Mouse (Mus musculus): ENCODE measurements around the gene Tex10. TPM values are rescaled to one million over a fixed set of nuclear protein-coding genes. Genes with fewer than 3 reads are reported as not detected.
A peak's percentile ranks its signal among the peaks of the same experiment; 100 is the strongest.

Gene Tex10
- polyA plus RNA-seq (2015; fragmentation: Nextera tagmentation; extraction: Ambion mirVana): 41.8 and 42.8 TPM in 2 replicates

DNA sequence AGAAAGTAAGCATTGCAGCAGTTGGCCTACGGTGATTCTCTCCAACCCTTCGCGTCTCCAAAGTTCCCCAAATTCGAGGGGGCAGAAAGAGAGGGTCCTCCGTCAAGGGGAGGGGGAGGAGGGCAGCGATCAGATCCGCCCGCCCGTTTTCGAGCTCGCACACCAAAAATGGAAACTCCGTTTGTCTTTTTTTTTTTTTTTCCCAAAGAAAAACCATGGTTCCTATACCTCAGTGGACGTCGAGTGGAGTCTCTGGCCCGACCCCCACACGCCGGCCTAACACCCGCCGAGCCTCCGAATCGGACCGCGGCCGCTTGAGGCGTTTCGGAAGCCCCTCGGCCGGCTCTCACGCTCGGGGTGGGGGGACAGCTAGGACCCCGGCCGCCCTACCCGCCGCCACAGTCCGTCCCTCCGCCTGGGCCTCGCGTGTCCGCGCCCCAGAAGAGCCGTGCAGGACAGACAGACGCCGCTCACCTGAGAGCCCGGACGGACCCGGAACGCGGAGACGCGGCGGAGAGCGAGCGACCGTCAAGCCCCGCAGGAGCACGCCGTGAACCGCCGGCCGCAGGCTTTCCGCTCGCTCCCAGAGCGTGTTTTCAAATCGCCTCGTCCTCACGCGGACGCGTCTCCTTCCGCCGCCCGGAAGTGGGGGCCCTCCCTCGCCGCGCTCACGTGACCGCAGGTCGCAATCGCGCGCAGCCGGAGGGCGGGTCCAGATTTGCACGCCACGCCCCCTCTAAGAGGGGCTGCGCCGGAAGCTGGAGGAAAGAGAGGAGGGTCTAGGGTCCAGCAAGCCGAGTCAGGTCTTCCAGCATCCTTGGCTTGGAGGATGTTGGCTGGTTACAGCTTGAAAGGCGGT lies at the start of gene Tex10:
Tex10 (minus strand) TSS at position 668 of the 859 bp plus-strand sequence.
- ATAC-seq: peak; percentile 97

DNA sequence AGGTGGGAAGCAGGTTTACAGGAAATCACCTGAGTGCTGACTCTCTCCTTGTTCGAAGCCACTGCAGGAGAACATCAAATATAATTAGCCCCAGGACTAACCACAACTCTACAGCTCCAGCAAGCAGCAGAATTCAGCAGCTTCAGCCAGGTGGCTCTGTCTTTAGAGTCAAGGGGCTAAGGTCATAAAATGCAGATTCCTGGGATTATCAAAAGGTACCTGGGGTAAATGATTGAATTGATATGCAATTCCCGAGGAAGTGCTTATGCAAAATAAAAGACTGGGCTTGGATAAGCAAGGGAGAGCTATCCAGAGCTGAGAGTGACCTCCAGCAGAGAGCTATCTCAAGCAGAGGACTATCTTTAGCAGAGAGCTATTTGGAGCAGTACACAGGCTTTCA lies 37.6 kb upstream of the Tex10 start:
- Histone ChIP-seq H3K9ac (replicated peaks) (no peak overlapping the region), H3K4me2 (replicated peaks) (no peak overlapping the region), H3K36me3 (no peaks in the 10 kb centered on the region), H3K4me1 (replicated peaks) (no peaks in the 10 kb centered on the region), H3K27me3 (no peaks in the 10 kb centered on the region), H3K4me3 (replicated peaks) (no peak overlapping the region), H3K9me3 (0 out of 2 replicates have a peak, but pooled peaks cover 4% of the 10 kb centered on the region), H3K27ac (no peak overlapping the region)
- no peak for ATAC-seq
- 74% methylated on average over 2 of the region's 2 CpGs for WGBS

More for the DNA sequence above, at the start of gene Tex10:
- Histone ChIP-seq H3K9ac (replicated peaks) (peak within 1 kb of the TSS; percentile 95), H3K4me3 (replicated peaks) (peak within 1 kb of the TSS; percentile 97), H3K4me2 (replicated peaks) (peak within 1 kb of the TSS; percentile 94), H3K4me1 (replicated peaks) (peaks cover 21% of the 10 kb centered on the region), H3K9me3 (no peaks in the 10 kb centered on the region), H3K27ac (peak within 1 kb of the TSS; percentile 74), H3K36me3 (peaks cover 8% of the 10 kb centered on the region), H3K27me3 (no peaks in the 10 kb centered on the region)
- under 1% methylated on average over 89 of the region's 89 CpGs for WGBS

DNA sequence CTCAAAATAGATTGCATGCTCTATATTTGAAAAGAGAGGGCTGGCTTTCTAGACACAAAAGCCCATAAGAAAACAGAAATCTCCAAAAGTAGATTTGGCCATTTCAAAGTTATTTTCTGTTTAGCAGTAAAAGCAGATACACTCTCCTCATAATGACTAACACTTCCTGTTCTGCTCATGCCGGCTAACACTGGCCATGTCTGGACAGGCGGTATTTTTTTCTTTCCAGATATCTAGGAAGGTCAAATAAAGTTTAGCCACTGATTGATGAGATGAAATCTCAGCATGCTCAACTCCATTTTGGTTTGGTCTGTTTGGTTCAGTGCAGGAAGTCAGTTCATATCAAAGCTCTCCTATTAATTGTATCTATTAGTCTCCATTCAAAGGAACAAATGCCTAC lies 19.3 kb upstream of the Tex10 start:
- Histone ChIP-seq H3K27ac (no peak overlapping the region), H3K9ac (replicated peaks) (no peak overlapping the region), H3K4me3 (replicated peaks) (no peak overlapping the region), H3K36me3 (no peaks in the 10 kb centered on the region), H3K4me2 (replicated peaks) (no peak overlapping the region), H3K4me1 (replicated peaks) (no peaks in the 10 kb centered on the region; the same call in 1 of the 2 replicates), H3K27me3 (no peaks in the 10 kb centered on the region), H3K9me3 (no peaks in the 10 kb centered on the region)
- WGBS: 98% methylated on average over 2 of the region's 2 CpGs
- ATAC-seq: no peak

DNA sequence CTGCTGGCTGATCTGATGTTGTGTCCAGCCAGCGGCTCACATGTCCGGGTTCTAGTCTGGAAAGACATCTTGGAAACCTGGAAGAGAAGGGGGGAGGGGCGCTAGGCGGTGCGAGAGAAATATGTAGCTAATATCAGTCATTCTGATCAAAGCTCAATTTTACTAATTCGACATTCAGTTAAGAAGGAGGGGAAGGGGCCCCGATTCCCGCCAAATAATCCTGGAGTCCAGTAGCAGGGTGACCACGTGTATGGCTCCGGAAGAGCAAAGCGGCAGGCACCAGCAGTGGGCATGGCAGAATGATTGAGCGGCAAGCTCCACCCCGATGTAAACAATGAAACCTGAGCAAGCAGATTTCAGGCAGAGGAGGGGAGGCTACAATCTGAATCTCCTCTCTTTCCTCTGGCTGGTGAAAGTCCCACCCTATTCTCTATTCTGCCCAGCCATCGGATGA lies 18.1 kb upstream of the Tex10 start:
- Histone ChIP-seq H3K4me2 (replicated peaks) (peak overlapping the region; percentile 49), H3K9ac (replicated peaks) (peak overlapping the region; percentile 47; the same call in 1 of the 2 replicates), H3K36me3 (no peaks in the 10 kb centered on the region), H3K27ac (no peak overlapping the region), H3K27me3 (no peaks in the 10 kb centered on the region), H3K4me3 (replicated peaks) (peak overlapping the region; percentile 39), H3K9me3 (no peaks in the 10 kb centered on the region), H3K4me1 (replicated peaks) (no peaks in the 10 kb centered on the region; the same call in 1 of the 2 replicates)
- ATAC-seq: peak; percentile 70; the same call in 1 of the 2 replicates
- 13% methylated on average over 14 of the region's 14 CpGs for WGBS

DNA sequence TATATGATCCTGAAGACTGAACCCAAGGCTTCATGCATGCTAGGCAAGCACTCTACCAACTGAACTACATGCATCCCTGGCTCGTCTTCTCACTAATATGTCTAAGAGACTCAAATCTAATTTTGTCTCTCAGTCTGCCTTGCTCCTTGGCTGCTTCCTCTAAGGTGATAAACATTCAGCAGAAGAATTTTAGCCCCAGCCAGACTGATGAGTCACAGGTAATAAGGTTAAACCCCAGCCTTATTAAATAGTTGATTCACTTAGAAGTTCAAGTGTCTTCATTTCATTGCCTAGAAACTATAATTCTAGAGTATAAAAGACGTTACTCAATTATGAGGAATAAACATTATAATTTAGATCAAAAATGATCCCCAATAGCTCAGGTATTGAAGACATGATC lies 15.7 kb upstream of the Tex10 start:
- ATAC-seq: no peak
- 93% methylated on average over 2 of the region's 2 CpGs for WGBS

DNA sequence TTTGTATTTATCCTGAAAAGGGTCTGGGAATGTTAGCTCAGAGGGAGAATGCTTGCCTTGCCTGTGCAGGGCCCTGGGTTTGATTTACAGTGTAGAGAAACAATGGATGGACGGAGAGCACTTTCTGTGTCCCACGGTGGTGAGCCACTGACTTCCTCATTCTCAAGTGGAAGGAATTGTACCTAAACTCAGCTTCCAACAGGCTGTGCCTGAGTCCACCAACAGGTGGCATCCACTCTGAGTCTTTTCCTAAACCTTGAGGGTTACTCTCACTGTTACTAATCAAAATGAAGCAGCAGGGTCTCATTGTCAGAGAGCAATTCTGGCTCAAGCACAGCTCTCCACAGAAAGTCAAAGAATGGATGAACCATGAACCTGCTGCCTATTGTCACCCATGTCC lies 8.0 kb upstream of the Tex10 start:
- no peak overlapping the region for H3K27ac ChIP-seq
- no peaks in the 10 kb centered on the region for H3K9me3 ChIP-seq
- H3K27me3 ChIP-seq: no peaks in the 10 kb centered on the region
- no peaks in the 10 kb centered on the region for H3K36me3 ChIP-seq
- H3K4me1 ChIP-seq (replicated peaks): no peaks in the 10 kb centered on the region
- H3K9ac ChIP-seq (replicated peaks): no peak overlapping the region
- H3K4me3 ChIP-seq (replicated peaks): no peak overlapping the region
- no peak overlapping the region for H3K4me2 ChIP-seq (replicated peaks)
- WGBS: 47% methylated on average over 2 of the region's 2 CpGs
- ATAC-seq: no peak

More for the DNA sequence above, 15.7 kb upstream of the Tex10 start:
- H3K27ac ChIP-seq: no peak overlapping the region
- no peak overlapping the region for H3K9ac ChIP-seq (replicated peaks)
- H3K9me3 ChIP-seq: no peaks in the 10 kb centered on the region
- H3K4me1 ChIP-seq (replicated peaks): no peaks in the 10 kb centered on the region; the same call in 1 of the 2 replicates
- H3K27me3 ChIP-seq: no peaks in the 10 kb centered on the region
- no peak overlapping the region for H3K4me2 ChIP-seq (replicated peaks)
- H3K36me3 ChIP-seq: no peaks in the 10 kb centered on the region
- H3K4me3 ChIP-seq (replicated peaks): no peak overlapping the region

DNA sequence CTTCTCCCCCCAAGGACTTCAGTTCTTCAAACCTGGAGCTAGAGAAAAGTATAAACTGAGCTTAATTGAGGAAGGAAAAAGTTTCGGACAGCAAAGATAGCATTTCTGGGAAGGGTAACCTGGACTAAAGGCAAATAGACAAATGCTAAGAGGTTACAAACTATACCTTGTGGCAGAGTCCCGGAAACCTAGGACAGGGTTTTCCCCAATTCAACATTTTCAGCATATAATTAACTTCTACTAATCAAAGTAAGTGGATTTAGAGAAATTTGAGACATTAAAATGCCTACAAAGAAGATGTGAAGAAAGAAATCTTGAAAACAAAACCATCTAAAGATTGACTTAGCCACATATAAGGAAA lies 372 bp upstream of the Tex10 start:
- peak overlapping the region; percentile 74; the same call in 1 of the 2 replicates for H3K27ac ChIP-seq

DNA sequence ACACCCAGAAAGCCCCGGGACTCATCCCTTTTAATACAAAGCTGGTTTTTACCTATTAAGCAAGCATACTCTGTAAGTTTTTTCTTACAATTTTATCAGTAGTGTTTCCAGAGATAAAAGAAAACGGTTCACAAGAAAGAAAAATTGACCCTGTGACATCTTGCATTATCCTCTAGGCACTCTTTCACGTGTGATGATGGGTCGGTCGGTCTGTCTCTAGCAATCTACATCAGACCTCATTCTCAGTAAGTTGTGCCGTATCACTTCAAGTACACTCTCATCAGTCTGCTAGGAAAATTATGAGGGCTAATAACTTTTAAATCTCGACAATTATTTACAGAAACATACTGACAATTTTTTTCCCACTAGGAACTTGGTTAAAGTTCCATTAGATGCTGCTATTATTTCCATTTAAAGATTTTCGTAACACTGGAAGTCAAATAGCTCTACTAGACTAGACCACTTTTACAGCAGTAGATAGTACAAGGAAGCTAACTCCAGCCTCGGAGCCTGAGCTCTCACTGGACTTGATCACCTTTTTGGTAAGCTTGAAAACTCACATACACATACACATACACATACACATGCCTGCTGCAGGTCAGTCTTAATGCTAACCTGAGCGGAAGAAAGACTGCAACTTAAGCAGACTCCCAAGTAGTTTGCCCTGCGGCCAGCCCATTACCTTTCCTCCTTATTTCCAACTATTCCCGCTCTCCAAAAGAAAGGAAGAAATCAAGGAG lies 1.0 kb downstream of the Tex10 start:
- Histone ChIP-seq H3K27me3 (no peaks in the 10 kb centered on the region), H3K9me3 (no peaks in the 10 kb centered on the region), H3K4me2 (replicated peaks) (peak overlapping the region; percentile 94), H3K27ac (no peak overlapping the region), H3K4me1 (replicated peaks) (peaks cover 21% of the 10 kb centered on the region), H3K36me3 (peaks cover 10% of the 10 kb centered on the region), H3K9ac (replicated peaks) (peak overlapping the region; percentile 95), H3K4me3 (replicated peaks) (peak overlapping the region; percentile 97)
- ATAC-seq: no peak
- WGBS: 17% methylated on average over 12 of the region's 12 CpGs

More for the DNA sequence above, 372 bp upstream of the Tex10 start:
- peak overlapping the region; percentile 97 for H3K4me3 ChIP-seq (replicated peaks)
- WGBS: 81% methylated on average over 2 of the region's 2 CpGs
- peak overlapping the region; percentile 15; the same call in 1 of the 2 replicates for H3K9ac ChIP-seq (replicated peaks)
- peaks cover 21% of the 10 kb centered on the region for H3K4me1 ChIP-seq (replicated peaks)
- H3K36me3 ChIP-seq: peaks cover 2% of the 10 kb centered on the region
- no peaks in the 10 kb centered on the region for H3K27me3 ChIP-seq
- peak; percentile 56; the same call in 1 of the 2 replicates for ATAC-seq
- no peaks in the 10 kb centered on the region for H3K9me3 ChIP-seq
- peak overlapping the region; percentile 94 for H3K4me2 ChIP-seq (replicated peaks)

DNA sequence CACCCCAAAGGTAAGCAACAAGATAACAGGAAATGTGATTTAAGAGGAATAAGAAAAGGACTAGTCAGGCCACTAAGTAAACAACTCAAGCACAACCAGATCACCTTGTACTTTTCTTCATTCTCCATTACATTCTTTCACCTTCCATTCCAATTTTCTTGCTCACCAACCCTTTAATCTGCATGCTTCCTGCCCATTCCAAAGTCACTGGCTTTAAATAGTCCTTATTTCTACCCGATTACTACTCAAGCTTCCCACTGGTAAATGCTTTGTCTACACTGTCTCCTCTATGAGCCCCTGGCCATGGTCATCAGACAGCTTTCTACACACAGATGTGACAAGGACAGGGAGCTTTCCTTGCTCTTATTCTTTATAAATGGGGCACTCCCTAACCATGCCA lies 2.3 kb downstream of the Tex10 start:
- no peak overlapping the region for H3K4me3 ChIP-seq (replicated peaks)
- H3K9ac ChIP-seq (replicated peaks): peak overlapping the region; percentile 52; the same call in 1 of the 2 replicates
- H3K36me3 ChIP-seq: peaks cover 16% of the 10 kb centered on the region
- peaks cover 21% of the 10 kb centered on the region for H3K4me1 ChIP-seq (replicated peaks)
- 47% methylated on average over 1 of the region's 1 CpGs for WGBS
- ATAC-seq: no peak
- H3K27ac ChIP-seq: no peak overlapping the region
- H3K27me3 ChIP-seq: no peaks in the 10 kb centered on the region
- H3K9me3 ChIP-seq: no peaks in the 10 kb centered on the region
- H3K4me2 ChIP-seq (replicated peaks): peak overlapping the region; percentile 25; the same call in 1 of the 2 replicates

DNA sequence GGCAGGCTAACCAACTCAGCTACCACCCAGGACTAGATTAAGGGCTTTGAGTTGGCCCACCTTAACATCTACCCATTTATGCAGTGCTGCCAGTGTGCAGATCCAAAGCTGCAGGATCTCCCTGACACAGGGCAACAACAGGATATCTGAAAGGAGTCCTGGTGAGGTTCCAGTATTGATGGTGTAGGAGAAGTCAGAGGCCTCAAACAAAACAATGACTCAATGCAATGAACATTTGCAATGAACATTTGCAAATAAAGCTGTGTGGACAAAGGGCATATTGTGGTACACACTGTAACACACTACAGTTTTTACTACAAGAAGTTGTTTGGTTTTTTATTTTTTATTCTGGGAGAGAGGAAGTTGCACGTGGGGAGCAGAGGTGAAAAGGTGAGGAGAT lies 12.2 kb downstream of the Tex10 start:
- Histone ChIP-seq H3K4me1 (replicated peaks) (no peaks in the 10 kb centered on the region), H3K9me3 (no peaks in the 10 kb centered on the region)
- 91% methylated on average over 1 of the region's 1 CpGs for WGBS

DNA sequence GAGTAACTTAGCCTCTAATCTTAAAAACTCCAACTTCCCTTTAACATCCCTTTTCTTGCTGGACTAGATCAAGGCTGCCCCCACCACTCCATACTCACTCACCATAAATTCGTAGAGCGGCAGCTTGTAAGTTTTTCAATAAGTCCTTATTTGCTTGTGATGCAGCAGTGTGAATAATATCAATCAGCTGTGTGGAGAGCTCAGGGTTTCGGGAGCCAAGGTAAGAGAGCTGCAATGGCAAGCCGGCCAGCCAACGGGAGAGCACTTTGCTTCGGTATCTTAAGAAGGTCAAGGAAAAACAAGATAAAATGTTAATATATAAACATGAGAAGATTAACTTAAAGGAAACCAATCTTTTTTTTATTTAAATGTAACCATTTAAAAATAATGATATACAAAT lies 14.8 kb downstream of the Tex10 start:
- ATAC-seq: no peak
- no peak overlapping the region for H3K4me3 ChIP-seq (replicated peaks)

More for the DNA sequence above, 12.2 kb downstream of the Tex10 start:
- Histone ChIP-seq H3K4me2 (replicated peaks) (no peak overlapping the region), H3K27me3 (no peaks in the 10 kb centered on the region), H3K36me3 (peaks cover 45% of the 10 kb centered on the region), H3K27ac (no peak overlapping the region), H3K4me3 (replicated peaks) (no peak overlapping the region), H3K9ac (replicated peaks) (no peak overlapping the region)
- ATAC-seq: no peak

More for the DNA sequence above, 14.8 kb downstream of the Tex10 start:
- peaks cover 47% of the 10 kb centered on the region for H3K36me3 ChIP-seq
- no peak overlapping the region for H3K27ac ChIP-seq
- H3K9ac ChIP-seq (replicated peaks): no peak overlapping the region
- no peaks in the 10 kb centered on the region for H3K27me3 ChIP-seq
- H3K4me1 ChIP-seq (replicated peaks): no peaks in the 10 kb centered on the region
- H3K9me3 ChIP-seq: no peaks in the 10 kb centered on the region
- H3K4me2 ChIP-seq (replicated peaks): no peak overlapping the region
- 96% methylated on average over 6 of the region's 6 CpGs for WGBS
